Mouse (Mus musculus): ENCODE measurements around the gene Cdc14b. TPM values are rescaled to one million over a fixed set of nuclear protein-coding genes. Genes with fewer than 3 reads are reported as not detected.

The Cdc14b gene
- polyA plus RNA-seq, 1 experiment from 2014 or later = 9.3 TPM

DNA sequence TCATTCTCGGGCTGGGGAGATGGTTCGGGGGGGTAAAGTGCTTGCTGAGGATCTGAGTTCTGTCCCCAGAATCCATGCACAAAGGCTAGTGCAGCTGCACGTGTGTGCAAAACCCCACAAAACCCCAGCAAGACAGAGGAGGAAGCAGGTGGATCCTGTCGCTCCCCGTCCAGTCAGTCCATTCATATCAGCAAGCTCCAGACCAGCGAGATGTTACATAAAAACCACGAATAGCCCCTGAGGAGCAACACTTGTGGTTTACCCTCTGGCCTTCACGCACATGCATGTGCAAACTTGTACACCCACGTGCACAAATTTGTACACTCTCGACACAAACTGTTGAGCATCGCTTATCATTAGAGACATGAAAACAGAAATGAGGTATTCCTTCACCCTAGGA, 34.8 kb upstream of the Cdc14b start:
- Histone ChIP-seq H3K27me3 (replicated peaks) (no peaks in the 10 kb centered on the region), H3K36me3 (0 out of 2 replicates have a peak, but pooled peaks cover 3% of the 10 kb centered on the region), H3K9ac (no peak overlapping the region), H3K4me3 (no peak overlapping the region), H3K9me3 (no peaks in the 10 kb centered on the region), H3K27ac (no peak overlapping the region), H3K4me1 (no peaks in the 10 kb centered on the region), H3K4me2 (replicated peaks) (no peak overlapping the region)
- WGBS = 87% methylated on average over 11 of the region's 11 CpGs
- ATAC-seq (ENCODE audit: low FRiP score, low read depth) = no peak

DNA sequence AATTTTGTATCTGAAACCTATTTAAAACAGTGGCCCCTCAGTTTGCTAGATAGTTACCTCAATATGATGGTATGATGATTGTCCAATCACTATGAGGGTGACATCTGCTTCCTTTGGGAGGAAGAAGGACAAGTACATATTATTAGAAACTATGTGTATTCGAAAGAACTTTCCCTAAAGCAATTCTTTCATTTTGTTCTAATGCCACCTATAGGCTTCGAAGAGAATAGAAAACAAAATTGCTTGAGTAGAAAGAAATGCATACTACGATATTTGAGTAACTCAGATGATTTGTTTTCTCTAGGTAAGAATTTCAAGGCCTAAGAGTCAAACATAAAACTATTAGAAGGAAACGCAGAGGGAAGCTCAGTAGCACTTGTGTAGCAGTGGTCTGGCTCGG, 33.9 kb upstream of the Cdc14b start:
- no peak overlapping the region for H3K27ac ChIP-seq
- H3K4me2 ChIP-seq (replicated peaks) = no peak overlapping the region
- 0 out of 2 replicates have a peak, but pooled peaks cover 3% of the 10 kb centered on the region for H3K36me3 ChIP-seq
- 85% methylated on average over 5 of the region's 5 CpGs for WGBS
- H3K27me3 ChIP-seq (replicated peaks) = no peaks in the 10 kb centered on the region
- no peak overlapping the region for H3K4me3 ChIP-seq
- H3K9me3 ChIP-seq = no peaks in the 10 kb centered on the region
- H3K9ac ChIP-seq = no peak overlapping the region
- ATAC-seq (ENCODE audit: low FRiP score, low read depth) = no peak
- no peaks in the 10 kb centered on the region for H3K4me1 ChIP-seq

DNA sequence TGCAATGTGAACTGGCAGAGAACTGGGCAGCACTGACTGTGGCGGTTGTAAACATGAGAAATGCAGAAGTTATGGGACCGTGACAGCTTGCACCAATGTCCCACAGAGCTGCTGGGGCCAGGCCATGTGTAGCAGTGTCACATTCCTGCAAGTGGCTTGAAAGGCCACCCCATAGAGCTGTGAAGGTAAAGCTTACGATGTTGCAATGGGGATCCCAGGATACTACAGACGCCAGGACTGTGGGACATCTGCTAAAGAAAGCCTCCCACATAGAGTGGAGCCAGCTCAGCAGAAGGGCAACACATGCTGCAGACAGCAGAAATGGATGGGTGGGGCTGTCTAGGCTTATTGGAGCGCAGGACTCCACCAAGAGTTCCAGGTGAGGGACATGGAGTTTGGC, 32.4 kb upstream of the Cdc14b start:
- WGBS = 91% methylated on average over 5 of the region's 5 CpGs
- Histone ChIP-seq H3K27me3 (replicated peaks) (no peaks in the 10 kb centered on the region), H3K9me3 (no peaks in the 10 kb centered on the region), H3K4me2 (replicated peaks) (no peak overlapping the region), H3K9ac (no peak overlapping the region), H3K36me3 (peaks cover 6% of the 10 kb centered on the region), H3K4me3 (no peak overlapping the region), H3K27ac (no peak overlapping the region), H3K4me1 (no peaks in the 10 kb centered on the region)
- ATAC-seq (ENCODE audit: low FRiP score, low read depth) = no peak

DNA sequence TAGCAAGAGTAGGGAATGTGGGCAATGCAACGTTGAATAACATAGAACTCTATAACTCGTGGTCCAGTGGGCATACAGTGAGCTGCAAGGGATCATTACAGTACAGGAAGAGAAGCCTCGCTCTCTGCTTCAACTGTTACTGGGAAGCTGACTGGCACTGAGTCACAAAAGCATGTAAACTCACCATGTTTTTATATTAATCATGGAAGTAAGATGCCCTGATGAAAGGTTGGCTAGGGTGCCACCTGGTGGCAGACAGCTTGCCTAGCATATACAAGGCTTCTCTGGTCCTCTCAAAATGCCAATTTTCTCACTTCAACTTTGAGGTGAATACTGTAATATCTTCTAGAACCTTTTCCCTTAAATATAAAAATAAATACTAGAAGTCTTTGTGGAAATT, 31.0 kb upstream of the Cdc14b start:
- Histone ChIP-seq H3K9me3 (no peaks in the 10 kb centered on the region), H3K36me3 (peaks cover 6% of the 10 kb centered on the region), H3K27me3 (replicated peaks) (no peaks in the 10 kb centered on the region), H3K27ac (no peak overlapping the region), H3K9ac (no peak overlapping the region), H3K4me3 (no peak overlapping the region), H3K4me1 (no peaks in the 10 kb centered on the region), H3K4me2 (replicated peaks) (no peak overlapping the region)
- ATAC-seq (ENCODE audit: low FRiP score, low read depth) = no peak
- WGBS = 75% methylated on average over 3 of the region's 3 CpGs

DNA sequence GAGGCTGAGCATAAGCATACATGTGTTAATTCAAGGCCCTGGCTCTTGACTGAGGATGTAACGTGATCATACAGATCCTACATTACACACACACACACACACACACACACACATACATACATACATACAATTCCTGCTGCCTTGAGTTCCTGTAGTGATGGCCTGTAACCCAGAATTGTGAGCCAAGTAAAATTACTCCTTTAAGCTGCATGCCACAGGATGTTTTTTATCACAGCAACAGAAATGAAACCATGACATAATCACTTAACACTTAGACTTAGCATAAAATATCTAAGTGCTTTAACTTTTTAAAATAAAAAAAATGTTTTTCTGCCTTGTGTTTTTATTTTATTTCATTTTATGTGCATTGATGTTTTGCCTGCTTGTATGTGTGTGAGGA, 24.0 kb upstream of the Cdc14b start:
- Histone ChIP-seq H3K4me3 (no peak overlapping the region), H3K9me3 (no peaks in the 10 kb centered on the region), H3K36me3 (peaks cover 3% of the 10 kb centered on the region), H3K4me2 (replicated peaks) (no peak overlapping the region), H3K27ac (no peak overlapping the region), H3K27me3 (replicated peaks) (no peaks in the 10 kb centered on the region), H3K9ac (no peak overlapping the region), H3K4me1 (no peaks in the 10 kb centered on the region)
- WGBS = 87% methylated on average over 1 of the region's 1 CpGs
- no peak for ATAC-seq (ENCODE audit: low FRiP score, low read depth)

DNA sequence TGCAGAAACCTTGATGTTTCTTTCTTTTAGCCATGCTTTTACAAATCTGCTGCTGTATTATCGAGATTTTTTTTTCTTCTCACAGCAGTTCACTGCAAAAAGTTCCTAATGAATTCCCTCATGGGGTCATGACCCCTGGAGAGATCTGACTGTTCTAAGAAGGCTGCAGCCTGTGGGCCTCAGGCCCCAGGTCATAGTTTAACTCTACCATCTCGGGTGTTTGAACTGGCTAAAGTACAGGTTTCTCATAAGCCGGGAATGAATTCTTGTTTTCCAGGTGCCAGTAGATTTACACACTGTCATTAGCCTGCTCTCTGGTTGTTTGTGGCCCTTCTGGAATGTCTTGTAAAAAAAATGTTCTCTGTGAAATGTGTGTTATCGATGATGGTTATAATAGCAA, 11.7 kb upstream of the Cdc14b start:
- H3K4me1 ChIP-seq = no peaks in the 10 kb centered on the region
- H3K36me3 ChIP-seq = no peaks in the 10 kb centered on the region
- H3K9ac ChIP-seq = no peak overlapping the region
- H3K4me3 ChIP-seq = no peak overlapping the region
- H3K4me2 ChIP-seq (replicated peaks) = no peak overlapping the region
- no peaks in the 10 kb centered on the region for H3K9me3 ChIP-seq
- ATAC-seq (ENCODE audit: low FRiP score, low read depth) = no peak
- WGBS = 59% methylated on average over 4 of the region's 4 CpGs
- H3K27me3 ChIP-seq (replicated peaks) = no peaks in the 10 kb centered on the region
- H3K27ac ChIP-seq = no peak overlapping the region

DNA sequence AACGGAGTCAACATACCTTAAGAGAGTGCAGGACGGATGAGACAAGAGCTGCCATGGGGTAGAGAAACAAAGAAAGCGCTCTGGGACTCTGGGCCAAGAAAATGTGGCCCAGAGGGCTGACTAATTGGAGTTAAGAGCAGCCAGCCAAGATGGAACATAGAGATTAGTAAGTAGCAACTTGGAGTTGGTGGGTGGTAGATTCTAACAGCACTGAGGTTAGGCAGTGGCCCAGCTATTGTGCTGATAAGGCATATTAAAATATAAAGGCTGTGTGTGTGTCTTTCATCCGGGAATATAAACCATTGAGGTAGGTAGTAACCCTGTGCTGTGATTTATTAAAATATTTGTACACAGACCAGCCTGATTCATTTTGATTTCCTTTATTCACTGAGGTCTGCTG, 11.2 kb upstream of the Cdc14b start:
- H3K36me3 ChIP-seq = no peaks in the 10 kb centered on the region
- H3K9ac ChIP-seq = no peak overlapping the region
- no peak overlapping the region for H3K4me2 ChIP-seq (replicated peaks)
- no peak overlapping the region for H3K4me3 ChIP-seq
- no peak overlapping the region for H3K27ac ChIP-seq
- H3K9me3 ChIP-seq = no peaks in the 10 kb centered on the region
- WGBS = 84% methylated on average over 4 of the region's 4 CpGs
- no peaks in the 10 kb centered on the region for H3K4me1 ChIP-seq
- ATAC-seq (ENCODE audit: low FRiP score, low read depth) = no peak
- no peaks in the 10 kb centered on the region for H3K27me3 ChIP-seq (replicated peaks)

DNA sequence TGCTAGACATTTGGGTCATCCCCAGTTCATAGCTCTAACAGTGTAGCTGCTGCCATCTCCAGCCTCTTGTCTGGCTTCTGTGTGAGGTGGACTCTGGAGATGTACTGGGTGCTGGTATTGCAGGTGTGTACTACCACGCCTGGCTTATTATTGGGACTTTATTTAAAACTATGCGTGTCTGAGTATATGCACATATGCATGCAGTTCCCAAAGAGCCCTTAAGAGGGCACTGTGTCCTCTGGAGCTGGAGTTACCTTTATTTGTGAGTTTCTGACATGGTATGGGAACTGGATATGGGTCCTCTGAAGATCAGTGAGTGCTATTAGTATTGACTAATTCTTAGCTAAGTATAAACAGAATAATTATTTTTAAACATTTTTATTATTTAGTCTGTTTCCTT, 9.6 kb upstream of the Cdc14b start:
- no peak for ATAC-seq (ENCODE audit: low FRiP score, low read depth)
- Histone ChIP-seq H3K27me3 (replicated peaks) (no peaks in the 10 kb centered on the region), H3K27ac (no peak overlapping the region), H3K4me1 (no peaks in the 10 kb centered on the region), H3K9ac (no peak overlapping the region), H3K9me3 (no peaks in the 10 kb centered on the region), H3K4me2 (replicated peaks) (no peak overlapping the region), H3K4me3 (no peak overlapping the region), H3K36me3 (no peaks in the 10 kb centered on the region)
- WGBS = 92% methylated on average over 2 of the region's 2 CpGs

DNA sequence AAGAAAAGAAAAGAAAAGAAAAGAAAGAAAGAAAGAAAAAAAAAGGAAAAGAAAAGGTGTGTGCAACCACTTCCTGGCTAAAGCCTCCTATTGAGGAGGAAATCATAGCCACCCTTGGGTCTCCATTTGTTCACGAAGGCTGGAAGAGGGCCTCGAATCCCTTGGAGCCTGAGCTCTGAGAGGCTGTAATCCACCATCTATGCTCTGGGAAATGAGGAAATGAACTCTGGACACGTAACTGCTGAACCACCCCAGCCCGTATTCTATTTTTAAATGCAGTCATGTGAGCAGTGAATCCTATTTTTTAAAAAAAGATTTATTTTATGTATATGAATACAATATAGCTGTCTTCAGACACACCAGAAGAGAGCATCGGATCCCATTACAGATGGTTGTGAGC, 5.8 kb upstream of the Cdc14b start:
- Histone ChIP-seq H3K4me1 (no peaks in the 10 kb centered on the region), H3K9me3 (no peaks in the 10 kb centered on the region), H3K27ac (no peak overlapping the region), H3K36me3 (no peaks in the 10 kb centered on the region), H3K9ac (no peak overlapping the region), H3K27me3 (replicated peaks) (peaks cover under 1% of the 10 kb centered on the region; the same call in 1 of the 2 replicates), H3K4me3 (no peak overlapping the region), H3K4me2 (replicated peaks) (no peak overlapping the region)
- WGBS = 88% methylated on average over 5 of the region's 5 CpGs
- no peak for ATAC-seq (ENCODE audit: low FRiP score, low read depth)

DNA sequence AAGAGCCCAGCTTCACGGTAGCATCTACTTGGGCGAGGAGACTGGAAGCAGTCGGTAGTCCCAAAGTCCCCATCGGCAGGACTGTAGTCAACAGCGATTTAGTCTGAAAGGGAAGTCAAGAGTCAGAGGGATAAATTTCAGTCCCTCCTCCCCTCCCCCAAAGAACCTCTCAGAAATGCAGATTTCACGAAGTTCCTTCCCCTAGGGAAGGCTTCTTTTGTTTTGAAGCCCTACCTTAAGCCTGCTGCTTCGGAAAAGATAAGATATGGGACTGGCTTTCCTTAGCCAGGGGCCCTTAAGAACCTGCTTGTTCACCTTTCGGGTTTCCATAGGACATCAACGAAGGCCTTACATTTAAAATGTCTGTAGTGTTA, 651 bp upstream of the Cdc14b start:
- Histone ChIP-seq H3K4me2 (replicated peaks) (peak overlapping the region; percentile 97), H3K4me1 (peaks cover 6% of the 10 kb centered on the region; the same call in 1 of the 2 replicates), H3K27ac (no peak overlapping the region), H3K9me3 (no peaks in the 10 kb centered on the region), H3K9ac (no peak overlapping the region), H3K36me3 (no peaks in the 10 kb centered on the region), H3K27me3 (replicated peaks) (peaks cover 10% of the 10 kb centered on the region; the same call in 1 of the 2 replicates), H3K4me3 (peak overlapping the region; percentile 78)
- ATAC-seq (ENCODE audit: low FRiP score, low read depth) = no peak
- 17% methylated on average over 9 of the region's 9 CpGs for WGBS

DNA sequence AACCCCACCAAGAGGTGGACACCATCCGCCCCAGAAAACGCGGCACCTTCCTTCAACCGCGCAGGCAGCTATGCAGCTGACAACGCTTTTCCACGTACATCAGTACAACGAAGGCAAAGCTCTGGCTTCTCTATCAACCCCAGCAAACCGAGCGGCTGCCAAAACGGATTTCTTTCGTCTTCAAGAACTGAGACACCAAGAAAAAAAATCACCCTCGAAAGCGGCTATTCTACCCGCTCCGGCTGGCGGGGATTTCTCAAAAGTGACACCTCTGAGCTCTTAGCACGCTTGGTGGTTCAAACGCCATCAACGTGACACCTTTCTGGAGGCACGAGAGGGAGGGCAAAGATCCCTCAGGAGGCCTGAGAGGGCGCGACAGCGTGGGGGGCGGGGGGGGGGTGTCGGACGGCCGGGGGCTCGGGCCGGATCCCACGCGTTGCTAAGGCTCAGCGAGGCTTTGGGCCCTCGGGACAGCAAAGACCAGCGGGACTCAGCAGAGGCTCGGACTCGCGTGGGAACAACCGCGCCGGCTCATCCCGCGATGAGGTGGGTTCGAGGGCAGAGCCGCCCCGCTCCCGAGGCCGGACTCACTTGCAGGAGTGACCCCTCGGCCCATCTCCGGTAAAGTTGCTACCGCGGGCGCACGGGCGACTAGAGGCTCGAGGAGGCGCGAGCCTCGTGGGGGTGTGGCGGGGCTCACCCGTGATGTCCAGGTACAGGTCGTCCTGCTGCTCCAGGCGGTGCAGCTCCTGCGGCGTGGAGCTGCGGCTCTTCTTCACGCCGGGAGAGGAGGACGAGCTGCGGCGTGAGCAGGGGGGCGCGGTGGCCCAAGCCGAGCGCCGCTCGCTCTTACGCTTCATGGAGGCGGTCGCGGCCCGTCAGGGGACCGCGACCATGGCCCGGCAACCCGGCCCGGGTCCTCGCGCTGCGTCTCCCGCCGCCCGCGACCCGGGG, 922 bp downstream of the Cdc14b start:
- H3K9me3 ChIP-seq = no peaks in the 10 kb centered on the region
- H3K4me1 ChIP-seq = peaks cover 6% of the 10 kb centered on the region; the same call in 1 of the 2 replicates
- peaks cover 10% of the 10 kb centered on the region; the same call in 1 of the 2 replicates for H3K27me3 ChIP-seq (replicated peaks)
- peak; percentile 76 for ATAC-seq (ENCODE audit: low FRiP score, low read depth)
- peak overlapping the region; percentile 78 for H3K4me3 ChIP-seq
- peak overlapping the region; percentile 97 for H3K4me2 ChIP-seq (replicated peaks)
- under 1% methylated on average over 79 of the region's 95 CpGs for WGBS
- peak overlapping the region; percentile 70 for H3K9ac ChIP-seq
- no peaks in the 10 kb centered on the region for H3K36me3 ChIP-seq
- no peak overlapping the region for H3K27ac ChIP-seq

DNA sequence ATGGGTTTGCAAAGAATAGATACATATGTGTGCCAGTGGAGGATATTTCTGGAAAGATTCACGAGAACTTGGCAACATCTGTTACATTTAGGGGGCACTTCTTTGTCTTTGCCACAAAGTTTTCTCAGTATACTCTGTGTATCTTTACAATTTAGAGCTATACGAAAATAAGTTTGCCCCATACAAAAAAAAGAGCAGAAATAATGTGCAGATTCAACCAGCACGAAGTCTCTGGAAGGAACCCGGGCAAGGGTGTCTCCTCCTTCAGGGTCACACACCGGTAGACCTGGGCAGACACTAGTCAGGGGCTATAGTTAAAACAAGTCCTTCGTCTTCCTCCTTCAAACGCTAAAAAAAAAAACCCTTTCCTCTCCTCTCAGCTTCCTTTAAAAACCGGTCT, 1.7 kb downstream of the Cdc14b start:
- no peak overlapping the region for H3K4me3 ChIP-seq
- H3K9me3 ChIP-seq = no peaks in the 10 kb centered on the region
- WGBS = 57% methylated on average over 8 of the region's 8 CpGs

DNA sequence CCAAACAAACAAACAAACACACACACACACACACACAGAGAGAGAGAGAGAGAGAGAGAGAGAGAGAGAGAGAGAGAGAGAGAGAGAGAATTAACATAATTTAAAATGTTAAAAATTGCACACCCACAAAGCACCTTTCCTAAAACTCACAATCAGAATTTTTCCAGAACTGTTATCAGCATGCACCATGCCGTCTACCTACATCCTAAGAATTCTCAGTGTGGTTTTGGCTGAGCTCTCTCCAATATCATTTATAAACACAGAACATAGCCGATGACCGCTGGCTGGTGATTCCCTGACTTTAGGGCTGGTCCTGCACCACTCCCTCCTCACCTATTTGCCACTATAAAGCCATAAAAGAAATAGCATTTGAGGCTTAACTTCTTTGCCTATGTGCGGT, 6.7 kb downstream of the Cdc14b start:
- Histone ChIP-seq H3K27me3 (replicated peaks) (no peaks in the 10 kb centered on the region), H3K9ac (no peak overlapping the region), H3K27ac (no peak overlapping the region), H3K9me3 (no peaks in the 10 kb centered on the region), H3K4me3 (no peak overlapping the region), H3K36me3 (no peaks in the 10 kb centered on the region), H3K4me1 (no peaks in the 10 kb centered on the region), H3K4me2 (replicated peaks) (no peak overlapping the region)
- 44% methylated on average over 4 of the region's 4 CpGs for WGBS
- no peak for ATAC-seq (ENCODE audit: low FRiP score, low read depth)

More for the DNA sequence above, 1.7 kb downstream of the Cdc14b start:
- no peaks in the 10 kb centered on the region for H3K36me3 ChIP-seq
- H3K27me3 ChIP-seq (replicated peaks) = peaks cover 10% of the 10 kb centered on the region; the same call in 1 of the 2 replicates
- no peak overlapping the region for H3K27ac ChIP-seq
- H3K9ac ChIP-seq = no peak overlapping the region
- ATAC-seq (ENCODE audit: low FRiP score, low read depth) = no peak
- peak overlapping the region; percentile 97 for H3K4me2 ChIP-seq (replicated peaks)
- H3K4me1 ChIP-seq = peaks cover 6% of the 10 kb centered on the region; the same call in 1 of the 2 replicates

All from neural tube, embryonic 12.5 days (tissue).